Mouse (Mus musculus): Measurements from ENCODE around the gene Gsdma2. TPM values are rescaled to one million over a fixed set of nuclear protein-coding genes. Genes with fewer than 3 reads are reported as not detected.
A peak's percentile ranks its signal among the peaks of the same experiment; 100 is the strongest.

The Gsdma2 gene
- polyA plus RNA-seq, 1 experiment, result not detected

- H3K4me3 ChIP-seq (replicated peaks), result peak within 1 kb of the TSS; percentile 100
- peaks cover 30% of the 10 kb centered on the region for H3K36me3 ChIP-seq (replicated peaks; ENCODE audit: low read length)
- peaks cover 3% of the 10 kb centered on the region for H3K27me3 ChIP-seq (replicated peaks)
- no peaks in the 10 kb centered on the region for H3K9me3 ChIP-seq
- peaks cover 45% of the 10 kb centered on the region for H3K4me1 ChIP-seq
- TF ChIP-seq FLI1 (IDR thresholded peaks at IDR 0.05; ENCODE audit: low read length) (no peak), GATA1 (IDR thresholded peaks at IDR 0.05; ENCODE audit: borderline replicate concordance, low read length) (no peak; the same call in 2 of the 3 replicates)
These were observed 35.5 kb downstream of the Gsdma2 start, which contains the start of gene Psmd3 for GRCm38 (mm10) chr11:98681786-98682745. Gene Psmd3 (plus strand): TSS chr11:98682554.

- H3K4me1 ChIP-seq, result peaks cover 45% of the 10 kb centered on the region
- peaks cover 37% of the 10 kb centered on the region for H3K36me3 ChIP-seq (replicated peaks; ENCODE audit: low read length)
These were observed 36.3 kb downstream of the Gsdma2 start for GRCm38 (mm10) chr11:98682811-98683210.

GRCm38 (mm10) chr11:98685642-98686041 is 39.1 kb downstream of the Gsdma2 start:
- H3K27me3 ChIP-seq (replicated peaks), result no peaks in the 10 kb centered on the region
- no peaks in the 10 kb centered on the region for H3K9me3 ChIP-seq
- peaks cover 36% of the 10 kb centered on the region for H3K4me1 ChIP-seq
- no peak overlapping the region for H3K4me3 ChIP-seq (replicated peaks)
- H3K36me3 ChIP-seq (replicated peaks; ENCODE audit: low read length), result peaks cover 61% of the 10 kb centered on the region
- TF ChIP-seq GATA1 (IDR thresholded peaks at IDR 0.05; ENCODE audit: borderline replicate concordance, low read length) (no peak), FLI1 (IDR thresholded peaks at IDR 0.05; ENCODE audit: low read length) (no peak)

More at GRCm38 (mm10) chr11:98682811-98683210, 36.3 kb downstream of the Gsdma2 start:
- Histone ChIP-seq H3K9me3 (no peaks in the 10 kb centered on the region), H3K4me3 (replicated peaks) (peak overlapping the region; percentile 100), H3K27me3 (replicated peaks) (no peaks in the 10 kb centered on the region)
- TF ChIP-seq FLI1 (IDR thresholded peaks at IDR 0.05; ENCODE audit: low read length), result no peak
- no peak for TF ChIP-seq GATA1 (IDR thresholded peaks at IDR 0.05; ENCODE audit: borderline replicate concordance, low read length)

GRCm38 (mm10) chr11:98686976-98687375 is 40.4 kb downstream of the Gsdma2 start:
- H3K27me3 ChIP-seq (replicated peaks), result no peaks in the 10 kb centered on the region
- peaks cover 75% of the 10 kb centered on the region for H3K36me3 ChIP-seq (replicated peaks; ENCODE audit: low read length)
- TF ChIP-seq FLI1 (IDR thresholded peaks at IDR 0.05; ENCODE audit: low read length), result no peak
- TF ChIP-seq GATA1 (IDR thresholded peaks at IDR 0.05; ENCODE audit: borderline replicate concordance, low read length), result no peak
- H3K4me3 ChIP-seq (replicated peaks), result no peak overlapping the region
- H3K4me1 ChIP-seq, result peaks cover 23% of the 10 kb centered on the region
- H3K9me3 ChIP-seq, result no peaks in the 10 kb centered on the region

- Histone ChIP-seq H3K4me3 (replicated peaks) (no peak overlapping the region), H3K36me3 (replicated peaks; ENCODE audit: low read length) (peaks cover 85% of the 10 kb centered on the region), H3K4me1 (peaks cover 23% of the 10 kb centered on the region), H3K9me3 (no peaks in the 10 kb centered on the region), H3K27me3 (replicated peaks) (no peaks in the 10 kb centered on the region)
- TF ChIP-seq GATA1 (IDR thresholded peaks at IDR 0.05; ENCODE audit: borderline replicate concordance, low read length) (no peak), FLI1 (IDR thresholded peaks at IDR 0.05; ENCODE audit: low read length) (no peak)
These were observed 41.5 kb downstream of the Gsdma2 start for GRCm38 (mm10) chr11:98688009-98688408.

- H3K9me3 ChIP-seq, result no peaks in the 10 kb centered on the region
- H3K4me1 ChIP-seq, result no peaks in the 10 kb centered on the region
- H3K27me3 ChIP-seq (replicated peaks), result no peaks in the 10 kb centered on the region
- TF ChIP-seq FLI1 (IDR thresholded peaks at IDR 0.05; ENCODE audit: low read length), result no peak
- TF ChIP-seq GATA1 (IDR thresholded peaks at IDR 0.05; ENCODE audit: borderline replicate concordance, low read length), result no peak
- no peak overlapping the region for H3K4me3 ChIP-seq (replicated peaks)
- H3K36me3 ChIP-seq (replicated peaks; ENCODE audit: low read length), result peaks cover 88% of the 10 kb centered on the region
These were observed 46.6 kb downstream of the Gsdma2 start for GRCm38 (mm10) chr11:98693201-98693600.

- peaks cover 85% of the 10 kb centered on the region for H3K36me3 ChIP-seq (replicated peaks; ENCODE audit: low read length)
These were observed 47.2 kb downstream of the Gsdma2 start for GRCm38 (mm10) chr11:98693746-98694145.

GRCm38 (mm10) chr11:98694301-98694700 is 47.7 kb downstream of the Gsdma2 start:
- Histone ChIP-seq H3K4me3 (replicated peaks) (no peak overlapping the region), H3K36me3 (replicated peaks; ENCODE audit: low read length) (peaks cover 81% of the 10 kb centered on the region), H3K27me3 (replicated peaks) (no peaks in the 10 kb centered on the region), H3K4me1 (no peaks in the 10 kb centered on the region; the same call in 1 of the 2 replicates), H3K9me3 (no peaks in the 10 kb centered on the region)
- no peak for TF ChIP-seq GATA1 (IDR thresholded peaks at IDR 0.05; ENCODE audit: borderline replicate concordance, low read length)
- TF ChIP-seq FLI1 (IDR thresholded peaks at IDR 0.05; ENCODE audit: low read length), result no peak

More at GRCm38 (mm10) chr11:98693746-98694145, 47.2 kb downstream of the Gsdma2 start:
- H3K9me3 ChIP-seq, result no peaks in the 10 kb centered on the region
- no peak overlapping the region for H3K4me3 ChIP-seq (replicated peaks)
- H3K4me1 ChIP-seq, result no peaks in the 10 kb centered on the region; the same call in 1 of the 2 replicates
- TF ChIP-seq GATA1 (IDR thresholded peaks at IDR 0.05; ENCODE audit: borderline replicate concordance, low read length) (no peak), FLI1 (IDR thresholded peaks at IDR 0.05; ENCODE audit: low read length) (no peak)
- no peaks in the 10 kb centered on the region for H3K27me3 ChIP-seq (replicated peaks)

- no peaks in the 10 kb centered on the region for H3K9me3 ChIP-seq
- H3K4me1 ChIP-seq, result peaks cover 5% of the 10 kb centered on the region; the same call in 1 of the 2 replicates
- H3K4me3 ChIP-seq (replicated peaks), result no peak overlapping the region
- H3K27me3 ChIP-seq (replicated peaks), result peaks cover 2% of the 10 kb centered on the region
- peaks cover 70% of the 10 kb centered on the region for H3K36me3 ChIP-seq (replicated peaks; ENCODE audit: low read length)
- no peak for TF ChIP-seq FLI1 (IDR thresholded peaks at IDR 0.05; ENCODE audit: low read length)
- no peak for TF ChIP-seq GATA1 (IDR thresholded peaks at IDR 0.05; ENCODE audit: borderline replicate concordance, low read length)
These were observed 48.8 kb downstream of the Gsdma2 start for GRCm38 (mm10) chr11:98695408-98695807.

Data from megakaryocyte, embryonic 14.5 days (primary cell).